Mouse (Mus musculus): ENCODE measurements around the gene Stx12. TPM values are rescaled to one million over a fixed set of nuclear protein-coding genes. Genes with fewer than 3 reads are reported as not detected.
"Not testable (repeated sequence)": the region's sequence is repeated elsewhere in the genome, so short reads cannot be mapped to it uniquely, and the experiment has no call there.

Gene Stx12
- total RNA-seq (2021) = 100 to 1,000 TPM; 117 to 123 TPM

DNA sequence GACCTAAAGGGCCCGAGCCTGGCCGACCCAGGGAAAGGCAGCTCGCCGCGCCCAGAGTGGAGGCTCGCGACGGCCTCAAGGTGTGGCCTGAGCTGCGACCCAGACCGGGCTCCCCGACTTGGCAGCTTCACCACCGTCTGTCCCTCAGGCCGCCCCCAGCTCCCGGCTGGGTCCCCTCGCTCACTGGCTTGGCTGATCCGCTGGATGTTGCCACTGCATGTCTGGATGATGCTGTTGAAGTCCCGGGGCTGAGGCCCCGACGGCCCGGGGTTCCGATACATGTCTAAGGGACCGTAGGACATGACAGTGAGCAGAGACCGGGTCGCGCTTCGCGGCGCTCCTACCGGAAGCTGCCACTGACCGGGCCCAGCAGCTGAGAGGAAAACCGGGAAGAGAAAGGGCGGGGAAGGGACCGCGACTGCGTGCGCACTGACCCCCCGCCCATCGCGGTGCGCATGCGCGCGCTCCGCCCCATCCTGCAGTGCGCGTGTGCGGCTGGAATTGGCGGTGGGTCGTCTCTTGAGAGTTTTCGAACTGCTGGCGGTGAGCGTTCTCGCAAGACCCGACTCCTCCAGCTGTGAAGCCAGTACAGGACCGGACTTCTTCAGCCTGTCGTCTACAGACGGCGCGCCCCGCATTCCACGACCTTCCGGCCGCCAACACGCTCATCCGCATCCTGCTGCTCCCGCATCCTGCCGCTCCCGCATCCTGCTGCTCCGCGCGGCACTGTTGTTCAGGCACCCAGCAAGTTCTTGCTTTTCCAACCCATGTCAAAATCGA lies at the start of gene Stx12:
Gene Stx12, minus strand, starts transcription at position 446 of the 780 bp plus-strand sequence.
- intact Hi-C loops (cut with DNase I) = no loop called here
- DNase-seq (ENCODE audit: extremely low spot score in 1 of 2, low spot score in 2 of 2) = peak; percentile 87 to 94

DNA sequence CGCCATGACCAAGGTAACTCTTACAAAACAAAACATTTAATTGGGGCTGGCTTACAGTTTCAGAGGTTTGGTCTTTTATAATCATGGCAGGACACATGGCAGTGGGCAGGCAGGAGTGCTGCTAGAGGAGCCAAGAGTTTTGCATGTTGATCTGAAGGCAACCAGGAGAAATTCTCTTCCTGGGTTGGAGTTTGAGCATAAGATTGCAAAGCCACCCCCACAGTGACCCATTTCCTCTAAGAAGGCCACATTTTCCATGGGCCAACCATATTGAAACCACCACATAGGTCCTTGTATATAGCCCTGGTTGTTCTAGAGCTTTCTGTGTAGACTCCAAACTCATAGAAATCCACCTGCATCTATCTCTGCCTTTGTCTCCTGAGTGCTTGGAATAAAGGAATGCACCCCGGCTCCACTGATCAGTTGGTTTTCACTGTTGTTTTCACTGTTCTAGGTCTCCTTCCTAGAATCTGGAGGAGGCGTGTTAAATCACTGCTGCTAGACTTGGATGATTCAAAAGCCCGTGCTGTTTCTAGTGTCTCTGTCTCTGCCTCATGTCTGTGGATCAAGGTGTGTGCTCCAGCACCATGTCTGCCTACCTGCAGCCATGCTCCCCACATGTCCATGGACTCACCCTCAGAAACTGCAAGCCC lies 48.6 kb upstream of the Stx12 start:
- intact Hi-C loops (cut with DNase I) = no loop called here
- no peak for DNase-seq (ENCODE audit: extremely low spot score in 1 of 2, low spot score in 2 of 2)

DNA sequence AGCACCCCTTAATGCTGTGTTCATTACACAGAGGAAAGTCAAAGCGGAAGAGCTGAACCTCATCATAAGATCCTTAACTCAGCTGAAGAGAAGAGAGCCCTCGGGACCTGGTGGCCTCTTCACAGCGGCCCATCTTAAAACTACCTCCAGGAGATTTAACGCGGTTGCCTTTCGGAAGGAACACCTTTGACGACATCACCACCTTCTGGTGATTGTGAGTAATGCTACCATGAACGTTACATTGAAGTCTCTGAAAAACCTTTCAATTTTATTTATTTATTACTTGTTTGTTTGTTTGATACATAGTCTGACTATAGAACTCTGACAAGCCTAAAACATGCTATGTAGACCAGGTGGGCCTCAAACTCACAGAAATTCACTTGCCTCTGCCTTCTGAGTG lies 46.5 kb upstream of the Stx12 start:
- DNase-seq (ENCODE audit: extremely low spot score in 1 of 2, low spot score in 2 of 2) = peak in 1 of 2 experiments; percentile 45
- intact Hi-C loops (cut with DNase I) = no loop called here

DNA sequence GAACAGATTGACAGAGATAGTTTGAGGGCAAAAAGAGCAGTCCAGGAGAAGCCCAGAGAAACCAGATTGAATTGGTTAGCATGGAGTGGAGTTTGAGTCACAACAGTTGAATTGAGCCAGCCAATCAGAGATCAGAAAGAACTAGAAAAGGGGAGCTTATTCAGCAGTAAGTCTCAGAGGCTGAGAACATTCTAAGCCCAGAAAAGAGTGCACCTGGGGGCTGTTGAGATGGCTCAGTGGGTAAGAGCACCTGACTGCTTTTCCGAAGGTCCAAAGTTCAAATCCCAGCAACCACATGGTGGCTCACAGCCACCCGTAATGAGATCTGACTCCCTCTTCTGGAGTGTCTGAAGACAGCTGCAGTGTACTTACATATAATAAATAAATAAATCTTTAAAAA lies 42.2 kb upstream of the Stx12 start:
- intact Hi-C loops (cut with DNase I) = loop anchor here (5.0 kb wide), 1 partner anchor 149 kb away; no protein-coding TSS in a partner anchor
- DNase-seq (ENCODE audit: extremely low spot score in 1 of 2, low spot score in 2 of 2) = not testable (repeated sequence)

DNA sequence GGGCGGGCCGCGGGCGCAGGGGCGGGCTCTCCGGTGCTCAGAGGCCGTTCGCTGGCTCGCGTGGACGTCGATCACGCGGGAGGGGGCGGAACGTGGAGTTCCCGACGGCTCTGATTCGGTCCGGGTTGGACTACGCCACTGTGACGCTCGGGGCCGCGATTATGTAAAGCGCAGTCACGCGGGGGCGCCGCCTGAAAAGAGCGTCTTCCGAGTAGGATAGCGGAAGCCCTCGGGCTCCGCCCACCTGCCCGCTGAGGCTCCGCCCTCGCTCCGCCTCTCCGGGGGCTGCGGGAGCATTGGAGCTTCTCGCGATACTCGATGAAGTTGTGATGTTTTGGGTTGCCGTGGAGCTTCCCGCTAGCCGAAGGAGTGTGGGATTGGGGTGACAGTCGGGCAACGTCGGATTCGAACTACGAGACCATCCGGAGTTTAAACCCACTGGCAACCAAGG lies 38.3 kb upstream of the Stx12 start, which contains the start of gene Fam76a:
Gene Fam76a, minus strand, starts transcription at position 1 of the 451 bp plus-strand sequence.
- DNase-seq (ENCODE audit: extremely low spot score in 1 of 2, low spot score in 2 of 2) = peak; percentile 100
- intact Hi-C loops (cut with DNase I) = no loop called here

DNA sequence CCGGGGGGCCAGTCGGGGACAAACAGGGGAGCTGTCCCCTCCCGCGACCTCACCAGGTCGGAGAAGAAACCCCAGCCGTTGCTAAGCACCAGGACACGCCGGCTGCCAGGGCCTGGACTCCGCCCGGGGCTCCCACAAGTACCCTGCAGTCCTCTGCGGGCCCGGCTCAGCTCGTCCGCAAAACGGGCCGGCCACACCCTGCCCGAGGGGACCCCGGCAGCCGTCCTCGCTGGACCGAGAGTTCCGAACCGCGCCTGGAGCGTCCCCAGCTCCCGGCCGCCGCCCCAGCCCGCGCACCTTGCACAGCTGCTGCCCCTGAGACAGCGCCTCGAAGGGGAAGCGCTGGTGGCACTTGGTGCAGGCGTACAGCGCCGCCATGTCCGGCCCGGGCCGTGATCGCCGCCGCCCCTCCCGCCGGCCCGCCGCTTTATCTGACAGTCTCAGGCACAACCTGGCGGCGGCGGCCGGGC lies 37.8 kb upstream of the Stx12 start:
- intact Hi-C loops (cut with DNase I) = no loop called here
- DNase-seq (ENCODE audit: extremely low spot score in 1 of 2, low spot score in 2 of 2) = no peak

DNA sequence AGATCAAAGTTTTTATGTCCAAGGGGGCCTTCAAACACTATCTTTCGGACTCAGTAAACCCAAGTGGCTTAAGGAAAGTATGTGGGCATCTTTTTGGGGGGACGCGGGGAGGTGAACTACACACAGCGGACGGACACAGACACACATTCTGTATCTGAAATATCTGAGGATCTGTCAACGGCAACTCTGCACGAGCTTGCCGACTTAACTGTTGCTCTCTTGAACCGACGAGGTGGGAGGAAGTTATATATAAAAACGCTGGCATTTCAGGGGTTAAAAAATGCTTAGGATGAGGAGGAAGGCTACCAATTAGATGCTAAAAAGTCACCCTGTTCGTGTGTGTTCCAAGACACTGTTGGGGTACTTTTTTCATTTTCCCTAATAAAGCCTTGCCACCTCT lies 37.2 kb upstream of the Stx12 start:
- no peak for DNase-seq (ENCODE audit: extremely low spot score in 1 of 2, low spot score in 2 of 2)

DNA sequence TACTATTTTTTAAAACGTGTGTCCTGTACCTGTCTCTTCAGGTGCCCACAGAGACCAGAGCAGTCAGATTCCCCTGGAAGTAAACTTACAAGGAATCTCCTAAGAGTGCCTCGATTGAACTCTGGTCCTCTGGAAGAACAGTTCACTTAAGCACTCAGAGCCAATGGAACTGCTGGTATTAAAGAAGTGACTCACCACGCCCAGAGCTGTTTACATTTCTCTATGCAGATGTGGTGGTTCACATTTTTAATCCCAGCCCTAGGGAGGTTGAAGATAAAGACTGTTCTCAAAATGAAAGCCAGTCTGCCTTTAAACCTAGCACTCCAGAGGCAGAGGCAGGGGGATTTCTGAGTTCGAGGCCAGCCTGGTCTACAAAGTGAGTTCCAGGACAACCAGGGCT lies 35.9 kb upstream of the Stx12 start:
- DNase-seq (ENCODE audit: extremely low spot score in 1 of 2, low spot score in 2 of 2) = no peak
- intact Hi-C loops (cut with DNase I) = no loop called here

More for the DNA sequence above, 37.2 kb upstream of the Stx12 start:
- intact Hi-C loops (cut with DNase I) = no loop called here

DNA sequence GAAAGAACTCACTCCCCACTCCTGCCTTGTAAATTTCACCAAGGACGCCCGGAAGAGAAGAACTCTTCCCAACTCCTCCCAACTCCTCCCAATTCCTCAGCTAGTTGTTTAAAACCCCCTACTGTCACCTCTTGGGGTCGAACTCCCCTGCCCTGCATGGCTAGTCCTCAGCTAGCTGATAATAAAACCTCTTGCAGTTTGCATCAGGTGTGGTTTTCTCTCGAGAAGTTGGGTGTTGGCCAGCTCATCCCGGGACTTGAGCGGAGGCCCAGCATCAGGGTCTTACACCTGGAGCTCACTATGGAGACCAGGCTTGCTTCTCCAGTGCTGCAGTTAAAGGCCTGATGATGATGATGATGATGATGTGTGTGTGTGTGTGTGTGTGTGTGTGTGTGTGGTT lies 34.2 kb upstream of the Stx12 start:
- DNase-seq (ENCODE audit: extremely low spot score in 1 of 2, low spot score in 2 of 2); intact Hi-C loops (cut with DNase I): not testable (repeated sequence)

DNA sequence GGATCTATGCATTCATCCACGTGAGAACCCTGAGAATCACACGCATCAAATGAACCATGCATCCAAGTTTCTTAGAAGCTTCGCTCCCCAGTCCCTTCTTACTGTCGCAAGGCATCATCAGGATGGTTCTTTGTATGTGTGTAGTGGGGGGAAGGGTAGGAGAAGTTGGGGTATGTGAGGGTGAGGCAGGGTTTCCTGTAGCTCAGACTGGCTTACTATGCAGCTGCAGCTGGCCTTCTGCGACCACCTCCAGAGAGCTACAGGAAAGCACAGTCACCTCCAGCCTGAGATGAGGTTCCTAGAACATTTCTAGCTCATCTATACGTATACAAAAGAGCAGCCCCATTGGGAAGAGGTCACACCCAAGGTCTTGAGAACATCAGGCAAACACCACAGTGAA lies 27.8 kb upstream of the Stx12 start:
- DNase-seq (ENCODE audit: extremely low spot score in 1 of 2, low spot score in 2 of 2) = no peak
- intact Hi-C loops (cut with DNase I) = loop anchor here (5.0 kb wide), 1 partner anchor 55 kb away; no protein-coding TSS in a partner anchor

DNA sequence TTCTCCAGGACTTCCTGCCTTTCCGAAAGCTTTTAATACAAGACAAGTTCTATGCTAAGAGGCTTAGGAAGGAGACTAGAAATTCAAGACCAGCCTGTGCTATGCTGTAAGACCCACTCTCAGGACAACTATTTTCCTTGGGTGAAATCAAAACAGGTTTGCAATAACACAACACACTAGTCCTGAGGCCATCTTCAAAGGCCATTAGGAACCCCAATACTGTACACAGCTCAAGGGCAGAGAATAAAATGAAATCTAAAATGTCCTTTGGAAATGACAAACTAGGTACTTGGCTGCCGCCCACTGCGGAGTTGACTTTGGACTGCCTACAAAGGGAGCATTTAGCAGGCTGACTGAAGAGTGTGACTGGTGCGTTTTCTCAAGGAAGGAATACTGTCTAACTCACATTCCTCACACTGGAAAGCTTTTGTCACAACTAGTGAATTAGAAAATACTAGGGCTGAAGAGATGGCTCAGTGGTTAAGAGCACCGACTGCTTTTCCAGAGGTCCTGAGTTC lies 21.6 kb upstream of the Stx12 start:
- intact Hi-C loops (cut with DNase I) = no loop called here
- peak in 1 of 2 experiments; percentile 55 for DNase-seq (ENCODE audit: extremely low spot score in 1 of 2, low spot score in 2 of 2)

DNA sequence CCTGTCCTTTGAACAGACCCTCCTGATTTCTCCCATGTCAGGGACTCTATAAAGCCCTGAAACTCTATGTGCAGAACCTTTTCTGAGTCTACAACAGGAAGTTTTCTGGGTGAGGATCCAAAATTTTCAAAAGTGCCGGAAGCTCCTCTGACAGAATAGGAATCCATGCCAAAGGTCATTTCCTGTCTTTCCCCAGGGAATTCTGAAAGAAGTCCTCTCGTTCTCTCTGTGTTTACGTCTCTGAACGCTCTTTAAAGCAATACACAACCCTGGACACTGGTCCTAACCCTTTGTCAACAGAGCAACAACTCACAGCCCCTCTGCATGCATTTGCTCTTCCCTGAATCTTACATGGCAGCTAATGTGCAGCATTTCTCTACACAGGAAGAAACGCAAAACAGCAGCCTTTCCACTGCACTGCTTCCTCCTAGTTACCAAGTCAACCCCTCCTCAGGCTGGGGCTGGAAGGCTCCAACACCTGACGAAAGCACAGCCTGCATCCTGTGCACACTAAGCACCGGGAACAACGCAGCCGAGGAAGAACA lies 20.5 kb upstream of the Stx12 start:
- peak in 1 of 2 experiments; percentile 68 for DNase-seq (ENCODE audit: extremely low spot score in 1 of 2, low spot score in 2 of 2)
- intact Hi-C loops (cut with DNase I) = no loop called here

DNA sequence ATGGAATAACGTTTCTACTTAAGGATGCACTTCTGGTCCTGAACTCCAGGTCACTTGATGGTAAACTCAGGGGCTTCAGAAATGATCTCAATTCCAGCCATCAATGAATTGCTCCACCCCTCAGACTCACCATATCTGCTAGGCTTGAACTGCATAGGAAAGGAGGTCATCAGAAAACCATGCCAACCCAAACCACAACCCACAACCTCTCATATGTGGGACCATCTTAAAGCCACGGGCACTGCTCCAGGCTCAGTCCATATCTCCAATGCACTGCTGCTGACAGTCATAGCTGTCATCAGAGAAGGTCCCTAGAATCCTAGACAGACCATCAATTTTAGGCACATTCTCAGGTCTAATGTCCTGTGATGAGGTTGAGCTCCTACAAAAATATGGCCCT lies 19.8 kb upstream of the Stx12 start:
- DNase-seq (ENCODE audit: extremely low spot score in 1 of 2, low spot score in 2 of 2) = no peak
- intact Hi-C loops (cut with DNase I) = no loop called here

DNA sequence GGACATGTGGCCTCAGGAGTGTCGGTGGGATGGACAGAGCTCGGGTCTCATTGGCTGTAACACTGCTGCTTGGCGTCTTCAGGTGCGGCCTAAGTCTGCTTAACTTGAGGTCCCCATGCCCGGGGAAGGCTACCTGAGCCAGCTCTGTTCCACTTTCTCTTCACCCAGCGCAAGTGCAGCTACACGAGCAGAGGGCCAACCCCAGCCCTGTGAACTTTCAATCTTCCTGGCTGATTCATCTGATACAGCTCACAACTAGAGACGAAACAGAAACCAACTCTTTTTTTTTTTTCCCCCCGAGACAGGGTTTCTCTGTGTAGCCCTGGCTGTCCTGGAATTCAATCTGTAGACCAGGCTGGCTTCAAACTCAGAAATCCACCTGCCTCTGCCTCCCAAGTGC lies 13.9 kb upstream of the Stx12 start:
- no peak for DNase-seq (ENCODE audit: extremely low spot score in 1 of 2, low spot score in 2 of 2)
- intact Hi-C loops (cut with DNase I) = no loop called here

DNA sequence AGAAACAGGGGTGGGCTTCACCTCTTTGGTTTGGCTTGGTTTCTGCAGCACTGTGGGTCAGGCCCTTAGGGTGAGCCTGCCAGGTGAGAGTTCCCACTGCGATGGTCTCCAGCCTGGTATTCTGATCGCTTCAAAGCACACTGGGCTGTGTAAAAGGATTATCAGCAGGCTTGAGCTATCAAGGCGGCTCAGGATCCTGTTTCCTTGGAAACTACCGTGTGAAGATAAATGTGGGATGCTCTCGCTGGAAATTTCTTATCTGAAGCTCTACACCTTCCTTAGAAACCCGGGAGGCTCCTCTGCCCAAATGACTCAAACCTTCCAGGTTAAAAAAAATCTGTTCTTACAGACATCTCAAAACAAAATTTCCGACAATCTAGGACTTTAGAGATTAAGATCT lies 10.1 kb upstream of the Stx12 start:
- DNase-seq (ENCODE audit: extremely low spot score in 1 of 2, low spot score in 2 of 2) = peak in 1 of 2 experiments; percentile 26

DNA sequence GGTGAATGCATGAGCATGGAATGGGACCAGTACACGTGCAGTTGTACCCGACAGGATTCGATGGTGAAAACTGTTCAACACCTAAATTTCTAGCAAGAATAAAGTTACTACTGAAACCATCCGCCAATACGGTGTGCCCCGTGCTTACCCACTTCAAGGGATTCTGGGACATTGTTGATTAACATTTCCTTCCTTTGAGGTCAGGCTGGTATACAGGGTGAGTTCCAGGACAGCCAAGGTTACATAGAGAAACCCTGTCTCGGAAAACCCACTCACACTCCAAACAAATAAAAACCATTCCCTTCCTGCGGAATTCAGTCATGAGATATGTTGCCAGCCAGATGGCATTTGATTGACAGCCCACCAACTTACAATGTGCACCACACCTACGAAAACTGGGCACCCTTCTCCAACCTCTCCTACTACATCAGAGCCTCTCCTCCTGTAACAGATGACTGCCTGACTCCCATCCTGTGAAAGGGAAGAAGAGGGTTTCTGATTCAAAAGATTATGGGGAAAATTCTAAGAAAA lies 600 bp upstream of the Stx12 start:
- no peak for DNase-seq (ENCODE audit: extremely low spot score in 1 of 2, low spot score in 2 of 2)
- intact Hi-C loops (cut with DNase I) = no loop called here

More for the DNA sequence above, 10.1 kb upstream of the Stx12 start:
- intact Hi-C loops (cut with DNase I) = no loop called here

DNA sequence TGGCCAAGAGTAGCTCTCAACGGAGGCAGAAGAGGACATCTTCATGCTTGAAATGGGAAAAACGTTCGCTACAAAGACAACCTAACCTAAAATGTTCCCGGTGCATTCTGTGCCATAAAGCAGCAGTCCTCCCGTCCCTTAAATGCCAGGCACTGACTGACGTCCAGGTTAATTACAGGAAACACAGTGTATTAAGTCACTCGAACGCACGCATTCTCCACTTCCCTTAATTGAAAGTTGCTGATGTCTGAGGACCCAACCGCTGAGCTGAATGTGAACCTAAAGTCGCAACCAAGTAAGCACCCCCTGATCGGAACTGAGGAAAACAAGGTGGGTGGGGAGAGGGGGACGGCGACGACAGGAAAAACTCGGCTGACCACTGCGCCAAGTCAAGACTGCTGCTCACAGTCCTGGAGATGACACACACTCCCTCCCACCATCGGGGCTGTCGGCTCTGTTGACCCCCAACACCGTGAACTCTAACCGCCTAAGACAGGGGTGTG lies 697 bp downstream of the Stx12 start:
- no peak for DNase-seq (ENCODE audit: extremely low spot score in 1 of 2, low spot score in 2 of 2)
- intact Hi-C loops (cut with DNase I) = no loop called here

DNA sequence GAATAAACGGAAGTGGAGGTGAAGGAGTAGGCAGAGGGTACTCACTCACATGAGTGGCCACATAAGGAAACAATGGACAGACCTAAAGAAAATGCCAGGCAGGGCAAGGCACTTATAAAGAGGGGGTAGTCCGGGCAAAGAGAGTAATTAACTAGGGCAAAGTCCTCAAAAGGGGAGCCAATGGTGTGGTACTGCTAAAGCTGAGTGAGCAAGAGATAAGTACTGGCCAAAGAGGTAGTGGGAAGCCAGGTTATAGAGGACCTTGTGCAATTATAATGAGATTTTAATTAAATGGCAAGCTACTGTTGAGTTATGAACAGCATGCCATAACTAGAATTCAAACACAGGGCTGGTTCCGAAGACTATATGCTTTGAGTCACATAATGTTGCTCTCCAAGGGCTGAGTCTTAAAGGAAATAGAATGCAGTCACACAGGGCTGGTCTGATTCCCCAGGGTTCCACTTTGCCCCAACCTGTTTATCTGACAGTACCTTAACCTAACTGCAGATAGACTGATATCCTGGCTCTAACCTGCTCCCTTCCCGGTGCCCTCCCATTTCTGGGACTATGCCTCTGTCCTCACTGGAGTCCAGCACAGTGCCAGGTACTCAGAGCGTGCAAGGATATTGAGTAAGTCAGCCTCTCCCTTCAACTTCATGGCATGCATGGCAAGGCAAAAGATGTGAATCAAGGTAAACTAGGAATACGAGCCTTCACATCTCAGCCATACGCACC lies 9.8 kb downstream of the Stx12 start:
- no peak for DNase-seq (ENCODE audit: extremely low spot score in 1 of 2, low spot score in 2 of 2)
- intact Hi-C loops (cut with DNase I) = no loop called here
